Mouse (Mus musculus): ENCODE measurements around the gene Gmeb2. TPM values are rescaled to one million over a fixed set of nuclear protein-coding genes. Genes with fewer than 3 reads are reported as not detected.

Gene Gmeb2
- polyA plus RNA-seq, 1 experiment, result 12.8 TPM

DNA sequence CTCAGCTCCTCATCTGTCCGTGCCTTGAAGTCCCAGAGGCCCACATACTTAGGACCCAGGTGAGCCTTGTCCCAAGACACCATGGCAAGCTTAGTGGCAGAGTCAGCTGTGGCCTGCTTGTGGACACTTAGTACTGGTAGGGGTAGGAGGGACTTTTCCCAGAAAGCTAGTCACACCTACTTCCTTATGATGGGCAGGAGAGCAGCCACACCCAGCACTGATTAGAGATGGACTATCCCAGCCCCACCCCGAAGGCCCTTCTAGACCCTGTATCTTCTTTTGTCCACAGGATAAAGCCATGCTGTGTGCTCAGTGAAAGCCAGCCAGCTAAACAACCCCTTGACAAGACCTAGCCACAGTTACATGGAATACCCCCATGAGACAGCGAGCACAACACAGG, 85.4 kb downstream of the Gmeb2 start, which contains the start of gene Ptk6:
TSS of gene Ptk6 (minus strand) at position 368 of the 400 bp plus-strand sequence.
- TF ChIP-seq CTCF (conservative IDR thresholded peaks at IDR 0.05; ENCODE audit: insufficient read depth, insufficient read length, low read depth, low read length) (no peak), POLR2A (IDR thresholded peaks at IDR 0.05; ENCODE audit: low read depth, low read length) (no peak)
- Histone ChIP-seq H3K36me3 (ENCODE audit: control insufficient read depth, insufficient read depth, low read length) (no peaks in the 10 kb centered on the region), H3K4me1 (ENCODE audit: control insufficient read depth, insufficient read depth, low read length) (no peaks in the 10 kb centered on the region), H3K27me3 (replicated peaks; ENCODE audit: control insufficient read depth, insufficient read depth, low read length) (no peaks in the 10 kb centered on the region), H3K27ac (ENCODE audit: insufficient read depth, low read depth, low read length) (no peak within 1 kb of the TSS), H3K4me3 (ENCODE audit: insufficient read depth, low read depth, low read length) (no peak within 1 kb of the TSS)
- WGBS, result 92% methylated on average over 3 of the region's 3 CpGs
- DNase-seq, result no peak

DNA sequence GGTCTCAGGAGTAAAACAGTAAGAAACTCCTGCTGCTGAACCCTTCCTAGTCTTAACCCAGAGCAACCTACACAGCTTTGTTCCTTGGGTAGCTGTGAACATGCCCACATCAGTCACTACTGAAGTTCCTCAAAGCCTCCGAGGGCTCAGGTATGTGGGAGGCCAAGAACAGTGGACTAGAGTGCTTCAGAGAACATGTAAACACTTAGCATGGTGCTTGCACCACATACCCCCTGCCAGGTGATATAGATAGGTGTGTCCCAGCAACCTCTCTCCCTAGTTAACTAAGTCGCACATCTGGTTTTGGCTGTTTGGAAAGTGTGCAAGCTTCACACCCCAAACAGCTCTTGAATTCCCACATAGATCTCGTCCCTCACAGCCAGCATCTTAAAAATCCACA, 86.2 kb downstream of the Gmeb2 start:
- Histone ChIP-seq H3K27ac (ENCODE audit: insufficient read depth, low read depth, low read length) (no peak overlapping the region), H3K36me3 (ENCODE audit: control insufficient read depth, insufficient read depth, low read length) (no peaks in the 10 kb centered on the region), H3K4me3 (ENCODE audit: insufficient read depth, low read depth, low read length) (no peak overlapping the region), H3K4me1 (ENCODE audit: control insufficient read depth, insufficient read depth, low read length) (no peaks in the 10 kb centered on the region; the same call in 1 of the 2 replicates), H3K27me3 (replicated peaks; ENCODE audit: control insufficient read depth, insufficient read depth, low read length) (no peaks in the 10 kb centered on the region)
- WGBS, result 70% methylated on average over 3 of the region's 3 CpGs
- no peak for DNase-seq
- no peak for TF ChIP-seq POLR2A (IDR thresholded peaks at IDR 0.05; ENCODE audit: low read depth, low read length)

Other genes starting within 250 kb of the Gmeb2 start
- gene Chrna4, start 244.5 kb downstream of the Gmeb2 start, polyA plus RNA-seq (2012; rRNA removed), result 37.8 and 42.6 TPM in 2 replicates
- 0.05 and 0.31 TPM in 2 replicates for gene Kcnq2, start 152.7 kb downstream of the Gmeb2 start, polyA plus RNA-seq (2012; rRNA removed)
- 0.92 and 18.7 TPM in 2 replicates for gene Eef1a2, start 131.0 kb downstream of the Gmeb2 start, polyA plus RNA-seq (2012; rRNA removed)
- gene Ppdpf, start 100.8 kb downstream of the Gmeb2 start, polyA plus RNA-seq (2012; rRNA removed), result 162 and 168 TPM in 2 replicates
- gene Ptk6, start 85.2 kb downstream of the Gmeb2 start, polyA plus RNA-seq (2012; rRNA removed), result 0.12 and 0.16 TPM in 2 replicates
- gene Srms, start 74.8 kb downstream of the Gmeb2 start, polyA plus RNA-seq (2012; rRNA removed), result 0.87 and 0.91 TPM in 2 replicates
- 0.72 and 0.77 TPM in 2 replicates for gene Fndc11, start 68.0 kb downstream of the Gmeb2 start, polyA plus RNA-seq (2012; rRNA removed)
- gene Helz2, start 46.0 kb downstream of the Gmeb2 start, polyA plus RNA-seq (2012; rRNA removed), result 15.4 and 17.5 TPM in 2 replicates
- 0.46 and 2.4 TPM in 2 replicates for gene Stmn3, start 26.5 kb upstream of the Gmeb2 start, polyA plus RNA-seq (2012; rRNA removed)
- gene Rtel1, start 31.7 kb upstream of the Gmeb2 start, polyA plus RNA-seq (2012; rRNA removed), result 30.2 and 30.9 TPM in 2 replicates
- 29.6 and 35.2 TPM in 2 replicates for gene Zgpat, start 76.9 kb upstream of the Gmeb2 start, polyA plus RNA-seq (2012; rRNA removed)
- 32.0 and 36.0 TPM in 2 replicates for gene Arfrp1, start 77.4 kb upstream of the Gmeb2 start, polyA plus RNA-seq (2012; rRNA removed)
- 35.1 and 53.7 TPM in 2 replicates for gene Lime1, start 92.0 kb upstream of the Gmeb2 start, polyA plus RNA-seq (2012; rRNA removed)
- gene Zbtb46, start 171.4 kb upstream of the Gmeb2 start, polyA plus RNA-seq (2012; rRNA removed), result 7.7 and 8.0 TPM in 2 replicates
- not detected in 2 replicates for gene Abhd16b, start 205.2 kb upstream of the Gmeb2 start, polyA plus RNA-seq (2012; rRNA removed)
- 35.2 and 41.5 TPM in 2 replicates for gene Tpd52l2, start 209.1 kb upstream of the Gmeb2 start, polyA plus RNA-seq (2012; rRNA removed)
- gene Dnajc5, start 232.4 kb upstream of the Gmeb2 start, polyA plus RNA-seq (2012; rRNA removed), result 55.5 and 65.1 TPM in 2 replicates

Measured in kidney, adult 2 months (tissue).